Mouse (Mus musculus) embryonic fibroblast, embryonic 13.5 days (primary cell): ENCODE results near the gene Mrgprd. TPM values are rescaled to one million over a fixed set of nuclear protein-coding genes. Genes with fewer than 3 reads are reported as not detected.

Source experiments
- H3K27ac ChIP-seq: 2 replicates; pipeline ENCODE4 v1.5.1; 2012; ENCODE audit warnings: low read length, control low read depth, inconsistent platforms; ENCODE audit not compliant: insufficient read depth
- H3K4me1 ChIP-seq: 2 replicates; pipeline ENCODE4 v1.6.1; 2011; ENCODE audit warnings: low read length; ENCODE audit not compliant: control insufficient read depth, insufficient read depth
- H3K4me3 ChIP-seq: 2 replicates; pipeline ENCODE4 v1.5.1; 2011; ENCODE audit warnings: mild to moderate bottlenecking, control low read depth, low read length; ENCODE audit not compliant: insufficient read depth
- CTCF ChIP-seq: IDR thresholded peaks from 2 replicates; pipeline ENCODE4 v1.5.1; 2011; ENCODE audit warnings: mild to moderate bottlenecking, control low read depth, low read length, moderate library complexity, borderline replicate concordance; ENCODE audit not compliant: insufficient read depth
- POLR2A ChIP-seq: IDR thresholded peaks from 2 replicates; pipeline ENCODE4 v1.6.1; 2011; ENCODE audit warnings: low read depth, mild to moderate bottlenecking, control low read depth, low read length, moderate library complexity
- polyA plus RNA-seq: library from polyadenylated mRNA; stranded (reverse); fragments of >200 nt; gene quantifications from 2 replicates; pipeline ENCODE4 v1.2.4, GENCODE M21; 2011; ENCODE audit warnings: low read depth; ENCODE audit not compliant: missing spikeins, insufficient read length

Gene Mrgprd
- polyA plus RNA-seq, 1 experiment, result not detected

DNA sequence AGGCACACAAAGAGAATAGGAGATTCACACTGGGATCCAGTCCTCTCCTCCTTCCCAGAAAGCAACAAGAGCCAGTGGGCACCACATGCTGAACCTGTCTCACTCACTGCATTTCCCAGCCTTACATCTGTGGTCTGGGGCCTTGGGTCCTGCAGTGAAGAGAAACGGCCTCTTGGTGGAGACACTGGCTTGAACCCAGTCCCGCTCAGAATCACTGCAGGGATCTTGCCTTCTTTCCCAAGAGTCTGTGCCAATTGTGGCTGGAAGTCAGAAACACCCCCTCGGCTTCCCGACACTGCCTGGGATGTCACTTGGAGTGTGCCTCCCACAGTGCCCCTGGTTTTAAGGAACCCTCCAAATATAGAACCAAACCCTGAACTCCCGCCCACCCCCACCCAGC, 25.3 kb upstream of the Mrgprd start:
- TF ChIP-seq CTCF, result peak; percentile 50; the same call in 1 of the 2 replicates
- TF ChIP-seq POLR2A, result no peak
- peaks cover under 1% of the 10 kb centered on the region; the same call in 1 of the 2 replicates for H3K4me1 ChIP-seq
- H3K4me3 ChIP-seq, result no peak overlapping the region
- no peak overlapping the region for H3K27ac ChIP-seq

DNA sequence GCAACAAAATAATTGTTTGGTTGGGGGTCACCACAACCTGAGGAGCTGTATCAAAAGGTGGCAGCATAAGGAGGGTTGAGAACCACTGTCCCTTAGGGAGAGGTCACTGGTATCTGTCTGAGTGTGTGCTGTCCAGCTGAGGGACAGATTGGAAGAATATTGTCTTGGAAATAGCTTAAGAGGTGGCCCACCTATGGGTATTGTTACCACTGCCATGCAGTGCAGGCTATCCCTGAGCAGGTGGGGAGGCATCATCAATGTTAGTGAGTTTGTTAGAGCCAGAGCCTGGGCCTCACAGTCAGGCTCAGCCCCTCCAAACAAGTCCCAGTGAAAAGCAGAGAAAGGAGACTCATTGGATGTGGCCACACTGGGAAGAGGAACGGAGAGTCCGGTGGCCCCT, 22.8 kb upstream of the Mrgprd start:
- no peak overlapping the region for H3K27ac ChIP-seq
- no peak for TF ChIP-seq CTCF
- TF ChIP-seq POLR2A, result no peak
- H3K4me3 ChIP-seq, result no peak overlapping the region
- no peaks in the 10 kb centered on the region for H3K4me1 ChIP-seq

DNA sequence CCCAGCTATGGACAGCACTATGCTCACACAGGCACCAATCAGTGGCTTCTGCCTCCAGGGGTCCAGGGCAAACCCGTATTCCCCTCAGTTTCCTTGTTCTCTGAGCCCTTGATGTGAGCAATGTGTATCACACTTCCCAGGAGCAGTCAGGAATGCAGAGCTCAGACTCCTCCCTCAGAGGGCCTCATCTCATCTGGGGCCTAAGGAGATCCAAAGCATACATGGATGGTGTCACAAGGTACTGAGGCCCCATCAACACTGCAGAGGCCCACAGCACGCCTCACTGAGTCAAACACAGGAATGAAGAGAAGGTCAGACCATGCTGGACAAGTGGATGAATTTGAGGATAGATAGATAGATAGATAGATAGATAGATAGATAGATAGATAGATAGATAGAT, 21.9 kb upstream of the Mrgprd start:
- H3K4me3 ChIP-seq, result no peak overlapping the region
- no peak overlapping the region for H3K27ac ChIP-seq
- H3K4me1 ChIP-seq, result no peaks in the 10 kb centered on the region
- TF ChIP-seq POLR2A, result no peak
- TF ChIP-seq CTCF, result no peak

DNA sequence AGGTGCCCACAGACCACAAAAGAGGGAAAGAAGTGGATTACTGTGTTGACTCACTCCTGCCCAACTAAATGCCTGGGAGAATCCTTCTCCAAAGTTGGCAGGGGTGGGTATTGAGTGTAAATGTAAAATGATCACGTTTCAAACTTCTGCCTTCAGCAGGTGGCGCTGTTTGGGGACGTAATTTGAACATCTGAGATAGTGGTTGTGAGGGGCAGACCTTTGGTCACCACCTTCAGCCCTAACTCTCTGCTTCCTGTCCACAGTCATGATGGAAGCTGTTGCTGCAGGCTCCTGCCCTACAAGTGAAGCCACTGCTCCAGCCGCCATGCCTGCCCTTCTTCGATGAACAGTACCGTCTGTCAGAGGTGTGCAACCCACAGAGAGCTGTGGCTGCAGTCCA, 20.8 kb upstream of the Mrgprd start:
- peaks cover 2% of the 10 kb centered on the region; the same call in 1 of the 2 replicates for H3K4me1 ChIP-seq
- TF ChIP-seq CTCF (no peak), POLR2A (no peak)
- no peak overlapping the region for H3K4me3 ChIP-seq
- no peak overlapping the region for H3K27ac ChIP-seq

DNA sequence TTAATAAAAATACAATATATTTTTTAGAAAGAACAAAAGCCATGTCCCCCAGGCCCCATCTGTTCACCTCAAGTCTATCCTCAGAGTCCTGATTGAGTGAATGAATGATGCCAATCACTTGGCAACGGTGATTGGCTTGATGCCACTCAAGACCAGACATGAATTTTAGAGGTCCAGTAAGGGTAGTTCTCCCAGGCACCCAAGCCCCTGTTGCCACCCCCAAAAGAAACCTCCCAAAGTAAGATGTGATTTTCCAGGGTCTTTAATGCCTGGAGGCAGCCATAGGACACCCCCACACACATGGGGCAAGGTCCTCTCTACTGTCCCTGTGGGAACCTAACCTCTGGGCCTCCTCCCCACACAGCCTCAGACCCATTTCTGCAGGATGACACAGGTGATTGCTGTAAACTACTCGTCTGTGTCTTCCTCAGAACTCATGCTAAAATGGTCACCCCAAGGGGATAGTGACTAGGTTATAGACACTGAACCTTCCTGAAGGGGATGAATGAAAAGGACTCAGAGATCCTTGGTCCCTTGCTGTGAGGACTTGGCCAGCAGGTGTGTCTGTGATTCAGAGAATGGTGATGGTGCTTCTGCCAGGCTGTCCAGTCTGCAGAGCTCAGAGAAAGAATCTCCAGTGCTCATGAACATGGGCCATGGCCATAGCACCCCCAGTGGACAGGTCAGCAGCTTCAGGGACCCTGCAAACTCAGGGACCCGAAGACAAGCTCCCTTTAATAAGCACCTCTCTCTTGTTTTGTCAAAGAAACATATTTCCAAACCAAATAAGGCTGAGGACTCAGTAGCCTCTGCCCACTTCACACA, 15.8 kb upstream of the Mrgprd start:
- H3K4me3 ChIP-seq, result no peak overlapping the region
- TF ChIP-seq POLR2A (no peak), CTCF (no peak; the same call in 1 of the 2 replicates)
- peaks cover 13% of the 10 kb centered on the region for H3K4me1 ChIP-seq
- peak overlapping the region; percentile 69 for H3K27ac ChIP-seq

DNA sequence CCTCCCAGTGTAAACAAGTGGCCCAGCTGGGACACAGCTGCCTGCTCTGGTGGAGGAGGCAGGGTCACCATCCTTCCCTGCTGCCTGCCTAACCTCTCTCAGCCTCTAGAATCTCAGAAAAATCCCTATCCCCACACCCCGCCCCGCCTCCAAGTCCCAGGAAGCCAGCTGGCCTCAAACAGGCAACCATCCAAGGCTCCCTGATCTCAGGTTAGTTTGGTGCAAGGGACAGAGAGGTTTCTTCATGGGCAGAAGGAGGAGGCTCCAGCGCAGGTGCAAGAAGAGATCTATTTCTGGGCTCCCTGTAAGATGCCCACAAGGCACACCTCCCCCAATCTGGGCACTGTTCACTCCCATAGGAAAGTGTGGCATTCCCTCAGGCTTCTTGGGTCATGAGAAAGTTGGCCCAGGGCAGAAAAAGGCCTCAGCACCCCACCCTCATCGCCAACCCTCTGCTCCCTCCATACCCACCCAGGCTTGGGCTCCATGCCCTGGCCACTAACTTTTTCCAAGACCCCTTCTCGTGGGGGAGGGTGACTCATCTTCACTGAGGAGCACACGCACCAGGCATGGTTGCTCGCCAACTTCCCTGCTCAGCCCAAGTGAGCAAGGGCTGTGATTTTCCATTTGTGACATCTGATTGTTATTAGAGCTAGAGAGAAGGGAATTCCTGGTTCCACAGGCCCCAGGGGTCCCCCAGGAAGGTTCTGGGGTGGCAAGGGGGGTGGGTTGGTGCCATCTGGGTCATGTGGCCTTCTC, 14.9 kb upstream of the Mrgprd start:
- H3K4me3 ChIP-seq, result no peak overlapping the region
- TF ChIP-seq POLR2A, result no peak
- no peak for TF ChIP-seq CTCF
- peaks cover 13% of the 10 kb centered on the region for H3K4me1 ChIP-seq
- peak overlapping the region; percentile 88 for H3K27ac ChIP-seq

DNA sequence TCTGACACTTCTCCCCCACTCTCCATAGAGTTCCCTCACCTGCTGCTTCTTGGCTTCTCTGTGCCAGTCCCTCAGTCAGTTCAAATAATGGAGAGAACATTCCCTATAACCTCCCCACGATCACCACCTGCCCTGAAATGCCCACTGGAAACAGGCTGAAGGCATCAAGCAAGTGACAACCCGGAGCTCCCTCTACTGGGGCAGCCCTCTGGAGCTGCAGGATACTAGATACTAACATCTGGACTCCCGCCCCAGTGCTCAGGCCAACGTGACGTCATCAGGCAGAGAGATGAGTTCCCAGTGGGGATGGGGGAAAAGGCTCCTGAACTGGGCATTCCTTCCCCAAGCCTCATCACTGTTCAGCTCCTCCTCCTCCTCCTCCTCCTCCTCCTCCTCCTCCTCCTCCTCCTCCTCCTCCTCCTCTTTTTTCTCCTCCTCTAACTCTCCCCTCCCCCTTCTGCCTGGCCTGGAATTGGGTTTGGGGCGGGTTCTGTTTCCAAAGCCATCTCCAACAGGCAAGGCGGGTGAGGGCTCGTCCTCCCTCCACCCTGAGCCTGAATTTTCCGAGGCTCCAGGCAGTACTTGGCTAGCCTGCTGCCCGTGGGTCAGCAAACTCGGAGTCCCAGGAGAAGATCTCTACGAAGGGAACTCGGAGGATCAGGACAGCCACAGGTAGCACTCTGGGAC, 14.2 kb upstream of the Mrgprd start, which contains the start of gene Mrgprf:
Mrgprf (plus strand) TSS at position 508 of the 687 bp plus-strand sequence.
- Histone ChIP-seq H3K27ac (peak within 1 kb of the TSS; percentile 96), H3K4me3 (peak within 1 kb of the TSS; percentile 11), H3K4me1 (peaks cover 13% of the 10 kb centered on the region)
- no peak for TF ChIP-seq CTCF
- peak; percentile 76 for TF ChIP-seq POLR2A

DNA sequence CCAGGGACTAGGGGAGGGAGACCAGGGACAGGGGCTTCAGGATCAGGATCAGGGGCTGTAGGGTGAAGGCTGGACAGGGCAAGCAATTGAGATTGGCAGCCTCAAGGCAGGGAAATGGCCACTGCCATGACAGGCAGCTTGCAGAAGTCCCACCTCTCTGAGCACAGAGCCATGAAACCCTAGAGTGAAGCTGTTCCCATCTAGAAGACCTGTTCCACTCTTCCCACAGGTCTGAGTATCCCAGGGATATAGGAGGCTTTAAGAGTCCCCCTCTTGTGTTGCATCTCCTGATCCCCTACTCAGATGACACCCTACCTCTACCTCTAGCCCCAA, 13.7 kb upstream of the Mrgprd start:
- peak overlapping the region; percentile 96 for H3K27ac ChIP-seq
- peak overlapping the region; percentile 11 for H3K4me3 ChIP-seq
- H3K4me1 ChIP-seq, result peaks cover 13% of the 10 kb centered on the region
- no peak; the same call in 1 of the 2 replicates for TF ChIP-seq POLR2A
- TF ChIP-seq CTCF, result no peak

DNA sequence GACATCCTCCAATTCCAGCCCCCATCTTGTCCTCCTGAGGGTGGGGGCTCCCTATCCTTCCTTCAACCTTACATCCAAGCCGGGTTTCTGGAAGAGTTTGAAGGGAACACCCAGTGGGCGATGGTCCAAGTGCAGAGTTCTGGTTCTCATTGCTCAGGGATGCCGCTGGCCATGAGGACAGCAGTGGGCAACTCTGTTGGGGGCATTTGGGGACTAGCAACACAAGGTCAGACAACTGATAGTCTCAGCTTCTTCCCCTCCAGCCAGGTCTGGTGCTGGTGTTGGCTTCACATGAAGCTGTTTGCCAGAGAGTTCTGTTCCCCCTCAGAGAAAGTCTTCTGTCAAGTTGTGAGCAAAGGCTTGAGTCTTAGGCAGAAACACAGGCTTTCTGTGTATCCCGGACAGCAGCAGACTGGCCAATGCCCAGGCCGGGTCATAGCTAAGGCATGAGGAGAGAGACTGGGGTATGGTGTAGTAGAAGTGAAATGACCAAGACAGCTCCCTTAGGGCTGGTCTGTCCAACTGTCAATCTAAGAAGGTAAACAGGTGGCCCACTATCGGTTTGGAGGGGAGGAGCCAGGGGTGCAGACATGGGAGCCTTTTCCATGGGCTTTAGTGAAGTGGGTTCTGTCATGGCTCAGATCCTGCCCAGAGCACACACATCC, 13.2 kb upstream of the Mrgprd start:
- Histone ChIP-seq H3K27ac (peak overlapping the region; percentile 96), H3K4me3 (peak overlapping the region; percentile 11), H3K4me1 (peaks cover 13% of the 10 kb centered on the region)
- TF ChIP-seq POLR2A (peak; percentile 9; the same call in 1 of the 2 replicates), CTCF (no peak)
